Mouse (Mus musculus) E14TG2a.4 (cell line): Measurements from ENCODE around the gene Lamp1.

ENCODE experiments used
- CTCF ChIP-seq: conservative IDR thresholded peaks from 2 replicates; pipeline ENCODE4 v1.5.1; 2014; ENCODE audit warnings: low read length
- POU5F1 ChIP-seq: IDR thresholded peaks from 2 replicates; pipeline ENCODE4 v1.6.1; 2014; ENCODE audit warnings: low read length, borderline replicate concordance

GRCm38 (mm10) chr8:13201013-13201334, 42.0 kb downstream of the Lamp1 start:
- TF ChIP-seq CTCF (no peak), POU5F1 (no peak)
